Mouse (Mus musculus): ENCODE measurements around the gene Siglec1. TPM values are rescaled to one million over a fixed set of nuclear protein-coding genes. Genes with fewer than 3 reads are reported as not detected.

Siglec1 gene
- 0.51 TPM in 1 of 2 replicates, not detected in the other for polyA plus RNA-seq (2014; fragmentation: Nextera tagmentation; extraction: Ambion mirVana)

DNA sequence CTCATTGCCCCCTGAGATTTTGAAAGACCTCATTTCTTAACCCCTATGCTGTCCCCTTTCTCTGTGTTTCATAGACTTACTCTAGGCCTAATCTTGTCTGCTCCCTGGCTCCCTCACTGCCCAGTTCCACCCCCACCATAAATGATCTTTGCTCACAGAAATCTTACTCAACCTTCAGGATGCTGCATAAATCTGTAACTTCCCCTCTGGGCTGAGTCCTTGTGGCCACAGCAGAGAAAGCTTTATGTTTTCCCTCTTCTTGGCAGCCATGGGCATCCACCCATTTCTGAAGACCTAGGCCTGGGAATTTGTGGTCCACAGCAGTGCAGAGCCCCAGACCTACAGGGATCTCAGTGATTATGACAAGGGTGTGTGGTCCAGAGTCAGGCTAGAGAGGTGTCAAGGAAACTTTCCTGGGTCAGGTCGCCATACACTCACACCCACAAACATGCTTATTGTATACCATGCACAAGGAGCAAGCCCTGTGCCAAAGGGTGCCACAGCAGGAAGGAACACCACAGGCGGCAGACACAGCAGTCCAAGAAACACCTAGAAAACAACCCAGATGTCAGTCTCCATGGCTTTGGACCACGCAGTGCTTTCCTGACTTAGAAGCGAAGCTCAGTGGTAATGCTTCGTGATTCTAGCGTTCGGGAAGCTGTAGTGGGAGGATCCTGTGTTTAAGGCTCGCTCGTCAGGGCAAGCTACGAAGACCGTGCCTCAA, at the start of gene Siglec1:
Gene Siglec1 (minus strand): TSS at position 99 of the 724 bp plus-strand sequence.
- 86% methylated on average over 11 of the region's 11 CpGs for WGBS
- Histone ChIP-seq H3K9ac (replicated peaks; ENCODE audit: low read length) (no peak within 1 kb of the TSS), H3K4me1 (ENCODE audit: control insufficient read depth, insufficient read depth, low read length) (no peaks in the 10 kb centered on the region), H3K36me3 (ENCODE audit: control insufficient read depth, insufficient read depth, low read length) (no peaks in the 10 kb centered on the region), H3K4me2 (ENCODE audit: low read length) (no peak within 1 kb of the TSS), H3K4me3 (replicated peaks; ENCODE audit: low read depth, low read length) (no peak within 1 kb of the TSS), H3K27me3 (ENCODE audit: control insufficient read depth, insufficient read depth, low read length) (no peaks in the 10 kb centered on the region), H3K27ac (replicated peaks; ENCODE audit: low read depth, low read length) (no peak within 1 kb of the TSS), H3K9me3 (ENCODE audit: control insufficient read depth, low read length) (no peaks in the 10 kb centered on the region)
- no peak for ATAC-seq (ENCODE audit: low FRiP score, low TSS enrichment)
- DNase-seq: no peak

DNA sequence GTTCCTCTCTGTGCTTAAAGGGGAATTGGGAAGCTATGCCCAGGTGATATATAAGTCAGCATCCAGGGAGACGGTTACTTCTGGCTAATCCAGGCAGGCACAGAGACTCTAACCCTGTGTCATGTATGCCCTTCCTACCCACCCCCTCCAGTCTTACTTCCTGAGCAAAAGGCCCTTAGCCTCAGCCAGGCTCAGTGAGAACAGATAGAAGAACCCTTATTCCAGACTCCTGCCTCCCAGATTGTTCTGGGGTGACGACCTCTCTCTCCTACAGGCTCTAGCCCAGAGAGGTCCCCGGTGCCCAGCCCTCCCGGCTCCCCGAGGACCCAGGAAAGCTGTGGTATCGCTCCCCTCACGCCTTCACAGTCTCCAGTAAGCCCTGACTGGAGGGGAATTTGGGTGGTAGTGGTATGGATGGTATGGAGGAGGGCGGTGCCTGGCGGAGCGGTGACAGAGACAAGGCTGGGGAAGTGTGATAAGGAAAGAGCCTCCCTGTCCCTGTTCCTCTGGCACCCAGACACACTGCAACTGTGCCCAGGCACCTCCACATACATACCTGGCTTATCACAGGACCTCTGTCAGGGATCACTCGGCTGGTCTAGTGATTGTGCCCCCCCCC, 49.1 kb upstream of the Siglec1 start:
- H3K27me3 ChIP-seq (ENCODE audit: control insufficient read depth, insufficient read depth, low read length): no peaks in the 10 kb centered on the region
- H3K4me3 ChIP-seq (replicated peaks; ENCODE audit: low read depth, low read length): no peak overlapping the region
- H3K36me3 ChIP-seq (ENCODE audit: control insufficient read depth, insufficient read depth, low read length): no peaks in the 10 kb centered on the region
- ATAC-seq (ENCODE audit: low FRiP score, low TSS enrichment) (no peak), DNase-seq (no peak)
- 81% methylated on average over 11 of the region's 11 CpGs for WGBS
- H3K4me1 ChIP-seq (ENCODE audit: control insufficient read depth, insufficient read depth, low read length): no peaks in the 10 kb centered on the region
- H3K9me3 ChIP-seq (ENCODE audit: control insufficient read depth, low read length): no peaks in the 10 kb centered on the region
- H3K27ac ChIP-seq (replicated peaks; ENCODE audit: low read depth, low read length): no peak overlapping the region
- H3K9ac ChIP-seq (replicated peaks; ENCODE audit: low read length): no peak overlapping the region
- H3K4me2 ChIP-seq (ENCODE audit: low read length): no peak overlapping the region

DNA sequence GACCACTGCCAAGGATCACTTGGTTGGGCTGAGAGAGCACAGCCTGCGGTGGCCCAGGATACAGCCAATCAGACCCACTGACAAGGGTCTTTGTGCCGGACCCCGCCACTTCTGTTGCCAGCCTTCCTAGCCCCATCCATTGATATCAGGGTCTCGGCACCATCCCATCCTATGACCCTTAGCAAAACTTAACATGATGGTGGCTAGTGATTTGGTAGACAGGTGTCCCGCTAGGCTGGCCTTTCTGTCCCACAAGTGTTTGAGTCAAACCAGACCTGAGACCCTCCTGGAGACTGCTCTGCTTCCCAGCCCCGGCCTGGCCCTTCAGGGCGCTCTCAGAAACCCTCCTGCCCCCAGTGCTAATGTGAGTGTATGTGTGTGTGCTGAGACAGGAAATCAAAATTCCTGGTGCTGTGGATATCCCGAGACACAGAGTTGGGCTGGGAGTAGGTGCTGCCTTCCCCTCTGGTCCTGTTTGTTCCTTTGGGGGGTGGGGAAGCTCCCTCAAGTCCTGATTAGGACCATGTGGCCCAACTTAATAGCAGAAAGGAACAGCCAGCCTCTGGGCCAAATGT, 48.3 kb upstream of the Siglec1 start:
- Histone ChIP-seq H3K27ac (replicated peaks; ENCODE audit: low read depth, low read length) (no peak overlapping the region), H3K9me3 (ENCODE audit: control insufficient read depth, low read length) (no peaks in the 10 kb centered on the region), H3K4me1 (ENCODE audit: control insufficient read depth, insufficient read depth, low read length) (no peaks in the 10 kb centered on the region), H3K36me3 (ENCODE audit: control insufficient read depth, insufficient read depth, low read length) (no peaks in the 10 kb centered on the region), H3K9ac (replicated peaks; ENCODE audit: low read length) (no peak overlapping the region), H3K4me3 (replicated peaks; ENCODE audit: low read depth, low read length) (no peak overlapping the region), H3K27me3 (ENCODE audit: control insufficient read depth, insufficient read depth, low read length) (no peaks in the 10 kb centered on the region), H3K4me2 (ENCODE audit: low read length) (no peak overlapping the region)
- ATAC-seq (ENCODE audit: low FRiP score, low TSS enrichment) (no peak), DNase-seq (no peak)
- WGBS: 89% methylated on average over 8 of the region's 8 CpGs

DNA sequence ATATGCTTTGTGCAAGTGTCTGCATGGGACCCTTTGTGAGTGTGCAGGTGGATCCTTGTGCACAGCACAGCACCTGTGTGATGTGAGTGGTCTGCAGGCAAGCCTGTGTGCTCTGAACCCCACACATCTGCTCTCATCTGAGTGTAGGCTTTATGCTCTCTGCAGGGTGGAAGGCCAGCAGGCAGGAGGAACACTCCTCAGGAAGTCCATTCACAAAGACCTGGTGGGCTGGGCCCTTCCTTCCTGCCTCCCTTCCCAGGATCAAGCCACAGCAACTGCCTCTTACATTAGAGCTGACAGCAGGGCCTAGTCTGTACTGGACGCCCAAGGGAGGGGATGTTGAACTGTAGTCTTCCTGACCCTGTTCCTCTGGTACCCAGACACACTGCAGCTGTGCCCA, 47.8 kb upstream of the Siglec1 start:
- no peaks in the 10 kb centered on the region for H3K9me3 ChIP-seq (ENCODE audit: control insufficient read depth, low read length)
- H3K9ac ChIP-seq (replicated peaks; ENCODE audit: low read length): no peak overlapping the region
- no peaks in the 10 kb centered on the region for H3K36me3 ChIP-seq (ENCODE audit: control insufficient read depth, insufficient read depth, low read length)
- WGBS: 75% methylated on average over 1 of the region's 1 CpGs
- ATAC-seq (ENCODE audit: low FRiP score, low TSS enrichment) (no peak), DNase-seq (no peak)
- H3K27ac ChIP-seq (replicated peaks; ENCODE audit: low read depth, low read length): no peak overlapping the region
- H3K27me3 ChIP-seq (ENCODE audit: control insufficient read depth, insufficient read depth, low read length): no peaks in the 10 kb centered on the region
- H3K4me3 ChIP-seq (replicated peaks; ENCODE audit: low read depth, low read length): no peak overlapping the region
- no peak overlapping the region for H3K4me2 ChIP-seq (ENCODE audit: low read length)
- H3K4me1 ChIP-seq (ENCODE audit: control insufficient read depth, insufficient read depth, low read length): no peaks in the 10 kb centered on the region

DNA sequence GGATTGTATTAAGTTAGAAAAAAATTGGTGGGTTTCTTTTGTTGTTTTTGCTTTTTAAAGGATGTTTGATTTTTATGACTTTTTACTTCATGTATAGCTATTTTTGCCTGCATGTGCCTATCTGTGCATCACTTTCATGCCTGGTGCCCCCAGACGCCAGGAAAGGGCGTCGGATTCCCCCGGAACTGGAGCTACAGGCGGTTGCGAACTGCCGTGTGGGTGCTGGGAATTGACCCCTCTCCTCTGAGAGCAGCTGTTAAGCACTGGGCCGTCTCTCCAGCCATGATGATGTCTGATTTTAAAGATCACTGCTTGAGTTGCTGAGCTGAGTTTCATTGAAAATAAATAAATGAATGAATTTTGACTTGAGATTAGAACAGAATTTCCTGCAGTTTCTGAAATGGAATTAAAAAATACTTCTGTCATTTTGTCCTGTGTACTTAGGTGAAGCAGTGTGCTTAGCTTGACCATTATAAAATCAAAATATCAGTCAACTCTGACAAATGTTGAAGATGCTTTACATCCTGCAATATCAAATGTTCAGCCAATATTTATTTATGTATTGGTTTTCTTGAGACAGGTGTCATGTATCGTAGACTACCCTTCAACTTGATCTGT, 46.5 kb upstream of the Siglec1 start, which contains the start of gene Gm11037:
Gene Gm11037 (plus strand): TSS at position 568 of the 618 bp plus-strand sequence.
- Histone ChIP-seq H3K4me2 (ENCODE audit: low read length) (no peak within 1 kb of the TSS), H3K4me1 (ENCODE audit: control insufficient read depth, insufficient read depth, low read length) (no peaks in the 10 kb centered on the region), H3K27me3 (ENCODE audit: control insufficient read depth, insufficient read depth, low read length) (no peaks in the 10 kb centered on the region), H3K36me3 (ENCODE audit: control insufficient read depth, insufficient read depth, low read length) (no peaks in the 10 kb centered on the region), H3K27ac (replicated peaks; ENCODE audit: low read depth, low read length) (no peak within 1 kb of the TSS), H3K4me3 (replicated peaks; ENCODE audit: low read depth, low read length) (no peak within 1 kb of the TSS), H3K9me3 (ENCODE audit: control insufficient read depth, low read length) (no peaks in the 10 kb centered on the region), H3K9ac (replicated peaks; ENCODE audit: low read length) (no peak within 1 kb of the TSS)
- WGBS: 83% methylated on average over 9 of the region's 9 CpGs
- no peak for ATAC-seq (ENCODE audit: low FRiP score, low TSS enrichment)
- DNase-seq: no peak

DNA sequence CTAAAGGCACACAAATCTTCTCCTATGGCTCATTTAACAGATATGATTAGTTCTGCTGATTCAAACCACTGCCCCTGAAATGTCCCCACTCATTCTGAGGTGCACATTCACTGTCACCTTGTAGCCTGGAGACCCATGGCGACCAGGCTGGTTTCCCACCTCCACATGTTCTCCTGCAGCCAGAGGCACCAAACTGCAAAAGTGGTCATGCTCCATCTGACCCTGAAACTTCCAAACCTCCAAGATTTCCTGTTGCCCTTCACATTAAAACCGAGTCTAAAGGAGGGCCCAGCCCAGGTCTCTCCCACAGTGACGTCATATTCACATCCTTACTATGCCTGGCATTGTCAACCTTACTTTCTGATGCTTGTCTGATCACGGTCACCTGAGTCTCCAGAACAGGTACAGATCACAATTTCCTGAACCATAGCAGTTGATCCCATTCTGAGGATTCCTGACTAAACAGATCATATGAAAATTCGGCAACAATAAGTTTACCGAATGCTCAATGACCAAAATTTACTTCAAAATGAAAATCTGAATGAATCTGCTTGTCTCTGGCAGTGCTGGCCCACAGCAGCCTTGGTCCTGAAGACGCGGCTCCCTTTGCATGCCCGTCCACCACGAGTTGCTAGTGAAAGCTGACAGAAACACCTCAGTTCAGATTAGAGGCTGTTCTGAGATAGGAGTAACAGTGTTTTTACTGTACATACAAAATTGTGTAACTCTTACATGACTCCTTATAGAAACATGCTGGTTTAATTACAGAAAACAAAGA, 45.7 kb upstream of the Siglec1 start:
- Histone ChIP-seq H3K27me3 (ENCODE audit: control insufficient read depth, insufficient read depth, low read length) (no peaks in the 10 kb centered on the region), H3K27ac (replicated peaks; ENCODE audit: low read depth, low read length) (no peak overlapping the region), H3K4me1 (ENCODE audit: control insufficient read depth, insufficient read depth, low read length) (peaks cover 5% of the 10 kb centered on the region), H3K9me3 (ENCODE audit: control insufficient read depth, low read length) (no peaks in the 10 kb centered on the region), H3K4me2 (ENCODE audit: low read length) (no peak overlapping the region), H3K9ac (replicated peaks; ENCODE audit: low read length) (no peak overlapping the region), H3K4me3 (replicated peaks; ENCODE audit: low read depth, low read length) (no peak overlapping the region), H3K36me3 (ENCODE audit: control insufficient read depth, insufficient read depth, low read length) (no peaks in the 10 kb centered on the region)
- 89% methylated on average over 10 of the region's 10 CpGs for WGBS
- ATAC-seq (ENCODE audit: low FRiP score, low TSS enrichment): no peak
- no peak for DNase-seq

DNA sequence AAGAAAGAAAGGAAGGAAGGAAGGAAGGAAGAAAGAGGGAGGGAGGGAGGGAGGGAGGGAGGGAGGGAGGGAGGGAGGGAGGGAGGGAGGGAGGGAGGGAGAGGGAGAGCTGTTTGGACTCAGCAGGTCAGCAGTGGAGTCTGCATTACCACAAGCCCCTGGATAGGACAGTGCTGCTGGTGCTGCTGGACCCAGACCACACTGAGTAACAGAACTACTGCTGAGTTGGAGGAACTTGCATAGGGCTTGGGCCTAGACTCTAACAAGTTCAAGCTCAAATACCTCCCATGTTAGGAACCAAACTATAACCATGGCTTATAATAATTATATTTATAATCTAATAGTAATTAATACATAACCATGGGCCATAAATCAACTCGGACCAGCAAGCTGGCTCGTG, 44.3 kb upstream of the Siglec1 start:
- H3K4me2 ChIP-seq (ENCODE audit: low read length): no peak overlapping the region
- ATAC-seq (ENCODE audit: low FRiP score, low TSS enrichment): no peak
- WGBS: 86% methylated on average over 2 of the region's 2 CpGs

DNA sequence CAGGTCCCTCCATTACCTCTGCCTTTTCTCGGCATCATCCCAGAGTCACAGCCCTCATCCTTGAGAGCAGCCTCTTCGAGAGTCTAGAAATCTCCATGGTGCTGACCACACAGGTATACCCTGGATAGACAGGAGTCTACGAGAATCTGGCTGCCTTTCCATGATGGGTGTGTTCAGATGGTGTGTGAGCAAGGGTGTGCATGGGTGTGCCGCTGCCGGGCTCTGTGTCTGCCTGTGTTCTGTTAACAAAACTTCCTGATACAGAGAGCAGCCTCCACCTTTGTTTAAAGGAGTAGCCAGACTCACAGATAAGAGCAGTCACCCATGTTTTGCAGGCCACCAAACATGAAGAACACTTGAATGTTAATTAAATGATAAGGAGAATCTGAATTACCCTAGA, 43.3 kb upstream of the Siglec1 start:
- ATAC-seq (ENCODE audit: low FRiP score, low TSS enrichment) (no peak), DNase-seq (no peak)
- H3K4me3 ChIP-seq (replicated peaks; ENCODE audit: low read depth, low read length): no peak overlapping the region
- WGBS: 83% methylated on average over 5 of the region's 5 CpGs
- H3K36me3 ChIP-seq (ENCODE audit: control insufficient read depth, insufficient read depth, low read length): no peaks in the 10 kb centered on the region
- peaks cover 10% of the 10 kb centered on the region for H3K4me1 ChIP-seq (ENCODE audit: control insufficient read depth, insufficient read depth, low read length)
- H3K9me3 ChIP-seq (ENCODE audit: control insufficient read depth, low read length): no peaks in the 10 kb centered on the region
- no peak overlapping the region for H3K9ac ChIP-seq (replicated peaks; ENCODE audit: low read length)
- H3K27ac ChIP-seq (replicated peaks; ENCODE audit: low read depth, low read length): no peak overlapping the region
- no peaks in the 10 kb centered on the region for H3K27me3 ChIP-seq (ENCODE audit: control insufficient read depth, insufficient read depth, low read length)
- no peak overlapping the region for H3K4me2 ChIP-seq (ENCODE audit: low read length)

More for the DNA sequence above, 44.3 kb upstream of the Siglec1 start:
- Histone ChIP-seq H3K4me3 (replicated peaks; ENCODE audit: low read depth, low read length) (no peak overlapping the region), H3K27me3 (ENCODE audit: control insufficient read depth, insufficient read depth, low read length) (no peaks in the 10 kb centered on the region), H3K4me1 (ENCODE audit: control insufficient read depth, insufficient read depth, low read length) (peaks cover 10% of the 10 kb centered on the region), H3K9ac (replicated peaks; ENCODE audit: low read length) (no peak overlapping the region), H3K36me3 (ENCODE audit: control insufficient read depth, insufficient read depth, low read length) (no peaks in the 10 kb centered on the region), H3K9me3 (ENCODE audit: control insufficient read depth, low read length) (no peaks in the 10 kb centered on the region), H3K27ac (replicated peaks; ENCODE audit: low read depth, low read length) (no peak overlapping the region)
- DNase-seq: no peak

Measured in midbrain, embryonic 14.5 days (tissue).